Mouse (Mus musculus) CH12.LX (cell line): ENCODE measurements around the gene 1500011B03Rik. TPM values are rescaled to one million over a fixed set of nuclear protein-coding genes. Genes with fewer than 3 reads are reported as not detected.

Experiments
- DNase-seq: peaks from one replicate; pipeline ENCODE4 v3.0.0-alpha.2; 2013; ENCODE audit errors: extremely low read depth
- H3K27ac ChIP-seq: 2 replicates; pipeline ENCODE4 v1.5.1; 2012; ENCODE audit warnings: low read depth, mild to moderate bottlenecking, control low read depth, moderate library complexity; ENCODE audit not compliant: insufficient read depth
- H3K27me3 ChIP-seq: replicated peaks from 2 replicates; pipeline ENCODE3; 2012; ENCODE audit warnings: inconsistent platforms
- H3K36me3 ChIP-seq, 2 experiments: replicated peaks in 1 of 2; 2 replicates each; pipeline versions ENCODE3 to v1.6.1; 2012; ENCODE audit warnings: inconsistent platforms in 1 of 2, low read length in 1 of 2, mild to moderate bottlenecking in 1 of 2, mixed read lengths in 1 of 2, moderate library complexity in 1 of 2; ENCODE audit not compliant: control insufficient read depth in 1 of 2, insufficient read depth in 1 of 2
- H3K4me1 ChIP-seq, 2 experiments: 2 replicates each; pipeline ENCODE4 v1.6.1; 2012; ENCODE audit warnings: inconsistent platforms in 1 of 2, moderate library complexity in 1 of 2; ENCODE audit not compliant: insufficient read depth in 2 of 2, control insufficient read depth in 1 of 2
- H3K4me2 ChIP-seq: 2 replicates; pipeline ENCODE4 v1.6.1; 2012; ENCODE audit warnings: low read depth, mild to moderate bottlenecking, control low read depth; ENCODE audit not compliant: poor library complexity, insufficient read depth, severe bottlenecking
- H3K4me3 ChIP-seq, 3 experiments: fragments of 150-350 bp in 1 of 3; sonication (generic) in 1 of 3; replicated peaks in 1 of 3; 2 replicates each; pipeline versions ENCODE3 to v1.5.1; 2011 to 2012; ENCODE audit warnings: low read depth in 2 of 3, low read length in 2 of 3, mild to moderate bottlenecking in 2 of 3, moderate library complexity in 2 of 3, control low read depth in 1 of 3, improper control_type of control experiment in 1 of 3, inconsistent platforms in 1 of 3, mixed read lengths in 1 of 3; ENCODE audit not compliant: poor library complexity in 1 of 3
- H3K79me2 ChIP-seq: replicated peaks from 2 replicates; pipeline ENCODE4 v1.6.1; 2012; ENCODE audit warnings: mild to moderate bottlenecking, moderate library complexity; ENCODE audit not compliant: control insufficient read depth, poor library complexity, insufficient read depth, severe bottlenecking; ENCODE audit errors: extremely low read depth
- H3K9ac ChIP-seq: 2 replicates; pipeline ENCODE4 v1.6.1; 2012; ENCODE audit warnings: low read depth, mild to moderate bottlenecking, control low read depth, moderate library complexity; ENCODE audit not compliant: insufficient read depth
- H3K9me3 ChIP-seq: replicated peaks from 2 replicates; pipeline ENCODE3; 2012; ENCODE audit warnings: low read length, inconsistent platforms, mixed read lengths
- BHLHE40 ChIP-seq: IDR thresholded peaks from 2 replicates; pipeline ENCODE4 v1.6.1; 2011; ENCODE audit warnings: mild to moderate bottlenecking, low read depth, low read length, improper control_type of control experiment
- CHD2 ChIP-seq: IDR thresholded peaks from 2 replicates; pipeline ENCODE4 v1.6.1; 2011; ENCODE audit warnings: low read length, improper control_type of control experiment
- CTCF ChIP-seq, 2 experiments: IDR thresholded peaks in 1 of 2; conservative IDR thresholded peaks in 1 of 2; 2 replicates each; pipeline ENCODE4 v1.5.1; 2011 to 2012; ENCODE audit warnings: low read depth in 2 of 2, low read length in 2 of 2, improper control_type of control experiment in 1 of 2, inconsistent platforms in 1 of 2, mild to moderate bottlenecking in 1 of 2, moderate library complexity in 1 of 2
- EP300 ChIP-seq: IDR thresholded peaks from 2 replicates; pipeline ENCODE4 v1.6.1; 2011; ENCODE audit warnings: low read length, improper control_type of control experiment
- ETS1 ChIP-seq: conservative IDR thresholded peaks from 2 replicates; pipeline ENCODE4 v1.6.1; 2012; ENCODE audit warnings: low read depth, mild to moderate bottlenecking, inconsistent platforms, low read length, improper control_type of control experiment, moderate library complexity
- GABPA ChIP-seq: IDR thresholded peaks from 2 replicates; pipeline ENCODE4 v1.6.1; 2012; ENCODE audit warnings: low read depth, low read length, improper control_type of control experiment, inconsistent platforms; ENCODE audit not compliant: insufficient replicate concordance
- HCFC1 ChIP-seq: IDR thresholded peaks from 2 replicates; pipeline ENCODE4 v1.6.1; 2012; ENCODE audit warnings: low read depth, mild to moderate bottlenecking, inconsistent platforms, low read length, improper control_type of control experiment
- JUND ChIP-seq: conservative IDR thresholded peaks from 2 replicates; pipeline ENCODE4 v1.6.1; 2011; ENCODE audit warnings: low read depth, low read length, improper control_type of control experiment
- KAT2A ChIP-seq: IDR thresholded peaks from 2 replicates; pipeline ENCODE4 v1.6.1; 2012; ENCODE audit warnings: low read length, improper control_type of control experiment, inconsistent platforms; ENCODE audit not compliant: insufficient replicate concordance
- MAFK ChIP-seq: IDR thresholded peaks from 2 replicates; pipeline ENCODE4 v1.6.1; 2011; ENCODE audit warnings: low read length, improper control_type of control experiment; ENCODE audit not compliant: insufficient replicate concordance
- MAZ ChIP-seq: IDR thresholded peaks from 2 replicates; pipeline ENCODE4 v1.6.1; 2012; ENCODE audit warnings: low read depth, mild to moderate bottlenecking, inconsistent platforms, low read length, improper control_type of control experiment, moderate library complexity
- MEF2A ChIP-seq: IDR thresholded peaks from 2 replicates; pipeline ENCODE4 v1.6.1; 2014; ENCODE audit warnings: low read depth, mild to moderate bottlenecking, inconsistent platforms, low read length, improper control_type of control experiment, borderline replicate concordance
- NELFE ChIP-seq: IDR thresholded peaks from 2 replicates; pipeline ENCODE4 v1.6.1; 2011; ENCODE audit warnings: low read depth, low read length, improper control_type of control experiment
- NRF1 ChIP-seq: IDR thresholded peaks from 2 replicates; pipeline ENCODE4 v1.6.1; 2014; ENCODE audit warnings: low read depth, mild to moderate bottlenecking, inconsistent platforms, low read length, improper control_type of control experiment, moderate library complexity
- PAX5 ChIP-seq: IDR thresholded peaks from 2 replicates; pipeline ENCODE4 v1.6.1; 2012; ENCODE audit warnings: low read length, inconsistent platforms, mixed read lengths
- SIN3A ChIP-seq: IDR thresholded peaks from 2 replicates; pipeline ENCODE4 v1.6.1; 2012; ENCODE audit warnings: low read length, improper control_type of control experiment, inconsistent platforms
- SMC3 ChIP-seq: IDR thresholded peaks from 2 replicates; pipeline ENCODE4 v1.6.1; 2011; ENCODE audit warnings: low read depth, low read length, improper control_type of control experiment
- TBP ChIP-seq: conservative IDR thresholded peaks from 2 replicates; pipeline ENCODE4 v1.6.1; 2011; ENCODE audit warnings: low read depth, low read length, improper control_type of control experiment
- TCF12 ChIP-seq: IDR thresholded peaks from 2 replicates; pipeline ENCODE4 v1.6.1; 2014; ENCODE audit warnings: low read depth, mild to moderate bottlenecking, inconsistent platforms, low read length, improper control_type of control experiment
- UBTF ChIP-seq: IDR thresholded peaks from 2 replicates; pipeline ENCODE4 v1.6.1; 2012; ENCODE audit warnings: low read depth, mild to moderate bottlenecking, inconsistent platforms, low read length, improper control_type of control experiment, moderate library complexity
- USF2 ChIP-seq: conservative IDR thresholded peaks from 2 replicates; pipeline ENCODE4 v1.6.1; 2011; ENCODE audit warnings: low read depth, low read length, improper control_type of control experiment
- ZMIZ1 ChIP-seq: IDR thresholded peaks from 2 replicates; pipeline ENCODE4 v1.6.1; 2012; ENCODE audit warnings: low read depth, mild to moderate bottlenecking, inconsistent platforms, low read length, improper control_type of control experiment
- ZNF384 ChIP-seq: IDR thresholded peaks from 2 replicates; pipeline ENCODE4 v1.6.1; 2012; ENCODE audit warnings: low read depth, low read length, improper control_type of control experiment, inconsistent platforms
- dilution Hi-C: fragments of 300-500 bp; cut with MboI; formaldehyde crosslinking; loops from 2 replicates; pipeline ENCODE4 v1.14.3; 2020; ENCODE audit warnings: low sequenced_read_pairs; ENCODE audit not compliant: extremely low pct_unique_long_range_greater_than_20kb, extremely low pct_ligation_motif_present
- in situ Hi-C: fragments of 300-500 bp; cut with MboI; formaldehyde crosslinking; loops from 3 replicates; pipeline ENCODE4 v1.14.3; 2019; ENCODE audit warnings: low sequenced_read_pairs, low pct_ligation_motif_present, low pct_unique_long_range_greater_than_20kb, mixed read lengths
- polyA plus RNA-seq: library from polyadenylated mRNA; unstranded; fragments of >175 nt; gene quantifications from 2 replicates; pipeline ENCODE4 v1.2.1, GENCODE M21; 2012; ENCODE audit warnings: low read depth; ENCODE audit not compliant: insufficient read length
- total RNA-seq, 2 experiments: library from RNA; depleted of rRNA; stranded (reverse); fragments of 300-350 nt in 1 of 2; fragments of >200 nt in 1 of 2; gene quantifications; 2 replicates each; pipeline ENCODE4 v1.2.3; 2012 to 2014

Gene 1500011B03Rik
- total and polyA plus RNA-seq, 3 experiments, result 15.5 to 39.1 (median 31.4) TPM

GRCm38 (mm10) chr5:114772456-114773203 is 50.6 kb downstream of the 1500011B03Rik start:
- in situ Hi-C loops, result no loop called here
- dilution Hi-C loops, result no loop called here
- peak overlapping the region; percentile 98 for H3K4me2 ChIP-seq
- no peaks in the 10 kb centered on the region for H3K27me3 ChIP-seq
- H3K4me3 ChIP-seq, result peak overlapping the region; percentile 74 to 91 (median 86)
- H3K9ac ChIP-seq, result peak overlapping the region; percentile 82
- H3K4me1 ChIP-seq, result peaks cover 8 to 40% of the 10 kb centered on the region in 2 experiments; a peak in 3 of 4 replicates
- TF ChIP-seq ZNF384, result no peak
- TF ChIP-seq CHD2, result no peak
- TF ChIP-seq NRF1, result peak; percentile 54
- peak; percentile 23; the same call in 1 of the 2 replicates for TF ChIP-seq TCF12
- no peak for TF ChIP-seq HCFC1
- TF ChIP-seq EP300, result no peak
- TF ChIP-seq SIN3A, result 0 out of 2 replicates have a peak, but pooled peaks have one; percentile 8
- TF ChIP-seq, all 38 proteins: peak for 3
- DNase-seq, result peak; percentile 36
- Histone ChIP-seq H3K79me2 (peaks cover 69% of the 10 kb centered on the region), H3K9me3 (no peaks in the 10 kb centered on the region), H3K36me3 (peaks cover 8 to 34% of the 10 kb centered on the region in 2 experiments), H3K27ac (peak overlapping the region; percentile 39; the same call in 1 of the 2 replicates)

- Histone ChIP-seq H3K4me3 (peak overlapping the region; percentile 74 to 91 (median 86)), H3K27me3 (no peaks in the 10 kb centered on the region), H3K9ac (peak overlapping the region; percentile 82; the same call in 1 of the 2 replicates), H3K36me3 (peaks cover 10 to 33% of the 10 kb centered on the region in 2 experiments), H3K79me2 (peaks cover 74% of the 10 kb centered on the region), H3K4me2 (peak overlapping the region; percentile 98), H3K4me1 (peaks cover 4 to 37% of the 10 kb centered on the region in 2 experiments), H3K27ac (no peak overlapping the region), H3K9me3 (no peaks in the 10 kb centered on the region)
- in situ Hi-C loops, result no loop called here
- no peak for DNase-seq
- dilution Hi-C loops, result no loop called here
- no peak for TF ChIP-seq CHD2
- TF ChIP-seq MAZ, result no peak
- no peak for TF ChIP-seq MAFK
- no peak for TF ChIP-seq GABPA
- TF ChIP-seq PAX5, result no peak
- no peak for TF ChIP-seq ZNF384
- no peak for TF ChIP-seq BHLHE40
- no peak for TF ChIP-seq UBTF
- no peak for TF ChIP-seq CTCF (conservative IDR thresholded peaks at IDR 0.05 in 1 of 2, IDR thresholded peaks at IDR 0.05 in 1 of 2; ENCODE audit: low read depth in 2 of 2, low read length in 2 of 2)
- TF ChIP-seq SMC3, result no peak
- no peak for TF ChIP-seq KAT2A
- no peak for TF ChIP-seq JUND
- no peak for TF ChIP-seq ZMIZ1
- no peak for TF ChIP-seq EP300
- TF ChIP-seq USF2, result no peak
- no peak for TF ChIP-seq ETS1
- TF ChIP-seq TBP, result no peak
- TF ChIP-seq NELFE, result no peak
- TF ChIP-seq SIN3A, result no peak
- TF ChIP-seq MEF2A, result no peak
Observed at GRCm38 (mm10) chr5:114771796-114772195, 51.5 kb downstream of the 1500011B03Rik start.
